Mouse (Mus musculus) heart, postnatal 10 days (tissue): ENCODE data around the gene Ovca2. TPM values are rescaled to one million over a fixed set of nuclear protein-coding genes. Genes with fewer than 3 reads are reported as not detected.
A peak's percentile ranks its signal among the peaks of the same experiment; 100 is the strongest.

Experiments used
- DNase-seq, 2 experiments: peaks; one replicate each; pipeline ENCODE4 v3.0.0; 2021
- intact Hi-C: fragments of 180-260 bp; cut with DNase I; formaldehyde crosslinking; loops from one replicate; pipeline ENCODE4 v1.15.1; 2025
- total RNA-seq, 2 experiments: library from RNA; stranded (reverse); gene quantifications; 2 replicates each; pipeline ENCODE4 v1.2.3; 2021

Gene Ovca2
- 1 to 10 TPM; 7.8 to 9.5 TPM for total RNA-seq

GRCm38 (mm10) chr11:75178672-75179208 is at the start of gene Ovca2:
Ovca2 (minus strand) TSS chr11:75178835.
- DNase-seq: peak; percentile 91 to 94
- intact Hi-C loops: loop anchor here (1.0 to 10.0 kb wide), 3 partner anchors 113 to 286 kb away; partner anchors contain the start of gene Tlcd2

- intact Hi-C loops: no loop called here
- no peak for DNase-seq
Observed at GRCm38 (mm10) chr11:75227632-75228031, 49.0 kb upstream of the Ovca2 start.

- intact Hi-C loops: no loop called here
- DNase-seq: no peak
Observed at GRCm38 (mm10) chr11:75224835-75225234, 46.2 kb upstream of the Ovca2 start.

- no peak for DNase-seq
- intact Hi-C loops: no loop called here
Observed at GRCm38 (mm10) chr11:75224062-75224461, 45.4 kb upstream of the Ovca2 start.

GRCm38 (mm10) chr11:75220517-75221145 is 42.0 kb upstream of the Ovca2 start:
- intact Hi-C loops: no loop called here

GRCm38 (mm10) chr11:75220115-75220514 is 41.5 kb upstream of the Ovca2 start:
- peak; percentile 62 to 64 for DNase-seq
- intact Hi-C loops: no loop called here

More at GRCm38 (mm10) chr11:75220517-75221145, 42.0 kb upstream of the Ovca2 start:
- no peak for DNase-seq

GRCm38 (mm10) chr11:75214081-75214950 is 35.7 kb upstream of the Ovca2 start:
- DNase-seq: no peak
- intact Hi-C loops: no loop called here

GRCm38 (mm10) chr11:75213372-75214080 is 34.9 kb upstream of the Ovca2 start:
- peak; percentile 56 to 64 for DNase-seq

GRCm38 (mm10) chr11:75212876-75213275 is 34.2 kb upstream of the Ovca2 start:
- intact Hi-C loops: no loop called here
- DNase-seq: peak; percentile 38 to 39

More at GRCm38 (mm10) chr11:75213372-75214080, 34.9 kb upstream of the Ovca2 start:
- intact Hi-C loops: no loop called here

- DNase-seq: peak; percentile 71 to 78
- intact Hi-C loops: no loop called here
Observed at GRCm38 (mm10) chr11:75212031-75212667, 33.5 kb upstream of the Ovca2 start.

- intact Hi-C loops: no loop called here
- DNase-seq: no peak
Observed at GRCm38 (mm10) chr11:75210755-75211154, 32.1 kb upstream of the Ovca2 start.

- no peak for DNase-seq
- intact Hi-C loops: no loop called here
Observed at GRCm38 (mm10) chr11:75210093-75210492, 31.5 kb upstream of the Ovca2 start.

GRCm38 (mm10) chr11:75209363-75209762 is 30.7 kb upstream of the Ovca2 start:
- intact Hi-C loops: no loop called here
- no peak for DNase-seq

- DNase-seq: no peak
- intact Hi-C loops: no loop called here
Observed at GRCm38 (mm10) chr11:75206347-75206746, 27.7 kb upstream of the Ovca2 start.

GRCm38 (mm10) chr11:75204472-75204871 is 25.8 kb upstream of the Ovca2 start:
- no peak for DNase-seq
- intact Hi-C loops: no loop called here

- no peak for DNase-seq
- intact Hi-C loops: no loop called here
Observed at GRCm38 (mm10) chr11:75203926-75204325, 25.3 kb upstream of the Ovca2 start.

GRCm38 (mm10) chr11:75201721-75202120 is 23.1 kb upstream of the Ovca2 start:
- no peak for DNase-seq
- intact Hi-C loops: no loop called here

- DNase-seq: no peak
- intact Hi-C loops: no loop called here
Observed at GRCm38 (mm10) chr11:75200935-75201334, 22.3 kb upstream of the Ovca2 start.

- intact Hi-C loops: no loop called here
- no peak for DNase-seq
Observed at GRCm38 (mm10) chr11:75199951-75200350, 21.3 kb upstream of the Ovca2 start.

- no peak for DNase-seq
- intact Hi-C loops: no loop called here
Observed at GRCm38 (mm10) chr11:75198792-75199191, 20.2 kb upstream of the Ovca2 start.
